Mouse (Mus musculus) ES-E14 (cell line): ENCODE measurements at regions not wholly inside any gene's neighbourhood (a gene's known extent, or its start where the extent isn't known, plus 50 kb on each side); places are given as distances from the start of the nearest gene placed in this dataset.

ENCODE experiments used
- CHD2 ChIP-seq: IDR thresholded peaks from 2 replicates; pipeline ENCODE4 v1.6.1; 2014; ENCODE audit warnings: mild to moderate bottlenecking, low read depth, low read length, inconsistent platforms
- HCFC1 ChIP-seq: IDR thresholded peaks from 2 replicates; pipeline ENCODE4 v1.6.1; 2012; ENCODE audit warnings: low read length, inconsistent platforms, borderline replicate concordance; ENCODE audit not compliant: insufficient read depth
- MAFK ChIP-seq: IDR thresholded peaks from 2 replicates; pipeline ENCODE4 v1.6.1; 2014; ENCODE audit warnings: mild to moderate bottlenecking, low read depth, low read length, inconsistent platforms; ENCODE audit not compliant: insufficient read depth
- ZC3H11A ChIP-seq: IDR thresholded peaks from 2 replicates; pipeline ENCODE4 v1.6.1; 2012; ENCODE audit warnings: low read depth, mild to moderate bottlenecking, inconsistent platforms, low read length, borderline replicate concordance
- ZNF384 ChIP-seq: IDR thresholded peaks from 2 replicates; pipeline ENCODE4 v1.6.1; 2012; ENCODE audit warnings: low read depth, low read length, inconsistent platforms

GRCm38 (mm10) chr16:65739652-65740051, 75.4 kb upstream of the Vgll3 start:
- TF ChIP-seq ZC3H11A (no peak), CHD2 (no peak), ZNF384 (no peak), HCFC1 (no peak), MAFK (no peak)
